Mouse (Mus musculus) hindbrain, embryonic 11.5 days (tissue): ENCODE measurements at regions not wholly inside any gene's neighbourhood (a gene's known extent, or its start where the extent isn't known, plus 50 kb on each side); places are given as distances from the start of the nearest gene placed in this dataset.

ENCODE experiments used
- ATAC-seq: fragments of 200-750 bp; cut with Nextera tagmentation; 2 replicates; pipeline ENCODE4 v1.8.0; 2017; ENCODE audit warnings: mild to moderate bottlenecking, moderate TSS enrichment, moderate library complexity; ENCODE audit not compliant: low FRiP score
- DNase-seq: peaks from one replicate; pipeline ENCODE4 v3.0.0-alpha.2; 2015; ENCODE audit warnings: low spot score
- H3K27ac ChIP-seq: fragments of 300-500 bp; sonication (generic); 2 replicates; pipeline ENCODE4 v1.5.1; 2014; ENCODE audit warnings: mild to moderate bottlenecking, low read depth, low read length
- H3K27me3 ChIP-seq: fragments of 300-500 bp; sonication (generic); 2 replicates; pipeline ENCODE4 v1.6.1; 2014; ENCODE audit warnings: mild to moderate bottlenecking, low read length, moderate library complexity, mixed read lengths; ENCODE audit not compliant: control insufficient read depth, insufficient read depth
- H3K36me3 ChIP-seq: fragments of 300-500 bp; sonication (generic); 2 replicates; pipeline ENCODE4 v1.6.1; 2014; ENCODE audit warnings: mild to moderate bottlenecking, low read length, moderate library complexity, mixed read lengths; ENCODE audit not compliant: control insufficient read depth, insufficient read depth
- H3K4me1 ChIP-seq: fragments of 300-500 bp; sonication (generic); replicated peaks from 2 replicates; pipeline ENCODE4 v1.6.1; 2014; ENCODE audit warnings: low read length, mixed read lengths; ENCODE audit not compliant: control insufficient read depth, insufficient read depth
- H3K4me2 ChIP-seq: fragments of 300-500 bp; sonication (generic); replicated peaks from 2 replicates; pipeline ENCODE4 v1.6.1; 2014; ENCODE audit warnings: mild to moderate bottlenecking, low read depth, low read length
- H3K4me3 ChIP-seq: fragments of 300-500 bp; sonication (generic); 2 replicates; pipeline ENCODE4 v1.5.1; 2014; ENCODE audit warnings: low read depth, low read length
- H3K9ac ChIP-seq: fragments of 300-500 bp; sonication (generic); 2 replicates; pipeline ENCODE4 v1.6.1; 2014; ENCODE audit warnings: low read depth, low read length
- H3K9me3 ChIP-seq: fragments of 300-500 bp; sonication (generic); 2 replicates; pipeline ENCODE4 v1.6.1; 2016; ENCODE audit warnings: low read length; ENCODE audit not compliant: control insufficient read depth
- WGBS: fragments of 180-500 bp; shearing (Covaris S2); extraction: QIAGEN DNeasy Blood & Tissue Kit; methylation state at CpG from one replicate; pipeline ENCODE4 v1.1.7; 2014; 5-methylcytosine and 5-hydroxymethylcytosine counted together

- WGBS, result 72% methylated on average over 5 of the region's 5 CpGs
- DNase-seq, result no peak
- no peak for ATAC-seq
Measured at GRCm38 (mm10) chr2:51234427-51234826, 85.5 kb upstream of the Rnd3 start.

GRCm38 (mm10) chr2:51222851-51223250 is 73.9 kb upstream of the Rnd3 start:
- Histone ChIP-seq H3K4me1 (no peaks in the 10 kb centered on the region), H3K27ac (no peak overlapping the region), H3K9ac (no peak overlapping the region), H3K4me3 (no peak overlapping the region), H3K4me2 (no peak overlapping the region), H3K9me3 (no peaks in the 10 kb centered on the region), H3K27me3 (no peaks in the 10 kb centered on the region), H3K36me3 (no peaks in the 10 kb centered on the region)
- DNase-seq (no peak), ATAC-seq (no peak)
- 49% methylated on average over 1 of the region's 1 CpGs for WGBS

More at GRCm38 (mm10) chr2:51234427-51234826, 85.5 kb upstream of the Rnd3 start:
- H3K27me3 ChIP-seq, result no peaks in the 10 kb centered on the region
- no peak overlapping the region for H3K27ac ChIP-seq
- no peak overlapping the region for H3K4me3 ChIP-seq
- 0 out of 2 replicates have a peak, but pooled peaks cover 2% of the 10 kb centered on the region for H3K4me1 ChIP-seq
- no peaks in the 10 kb centered on the region for H3K36me3 ChIP-seq
- no peak overlapping the region for H3K9ac ChIP-seq
- H3K9me3 ChIP-seq, result no peaks in the 10 kb centered on the region
- H3K4me2 ChIP-seq, result no peak overlapping the region

GRCm38 (mm10) chr2:51219714-51220113 is 70.8 kb upstream of the Rnd3 start:
- no peaks in the 10 kb centered on the region for H3K27me3 ChIP-seq
- H3K9ac ChIP-seq, result no peak overlapping the region
- H3K4me3 ChIP-seq, result no peak overlapping the region
- 72% methylated on average over 6 of the region's 6 CpGs for WGBS
- no peaks in the 10 kb centered on the region for H3K9me3 ChIP-seq
- no peaks in the 10 kb centered on the region for H3K36me3 ChIP-seq
- ATAC-seq, result no peak
- H3K4me2 ChIP-seq, result no peak overlapping the region
- DNase-seq, result peak; percentile 26
- no peaks in the 10 kb centered on the region for H3K4me1 ChIP-seq
- no peak overlapping the region for H3K27ac ChIP-seq

- H3K27ac ChIP-seq, result no peak overlapping the region
- no peak overlapping the region for H3K4me2 ChIP-seq
- no peaks in the 10 kb centered on the region for H3K4me1 ChIP-seq
- no peaks in the 10 kb centered on the region for H3K27me3 ChIP-seq
- 64% methylated on average over 7 of the region's 7 CpGs for WGBS
- no peak for ATAC-seq
- no peaks in the 10 kb centered on the region for H3K9me3 ChIP-seq
- no peak overlapping the region for H3K4me3 ChIP-seq
- no peaks in the 10 kb centered on the region for H3K36me3 ChIP-seq
- no peak overlapping the region for H3K9ac ChIP-seq
- DNase-seq, result no peak
Measured at GRCm38 (mm10) chr2:51207150-51208022, 58.5 kb upstream of the Rnd3 start.

GRCm38 (mm10) chr2:51206332-51206731 is 57.4 kb upstream of the Rnd3 start:
- no peak overlapping the region for H3K9ac ChIP-seq

More at GRCm38 (mm10) chr2:51206332-51206731, 57.4 kb upstream of the Rnd3 start:
- Histone ChIP-seq H3K27ac (no peak overlapping the region), H3K36me3 (no peaks in the 10 kb centered on the region), H3K4me2 (no peak overlapping the region), H3K9me3 (no peaks in the 10 kb centered on the region), H3K4me1 (no peaks in the 10 kb centered on the region), H3K27me3 (no peaks in the 10 kb centered on the region), H3K4me3 (no peak overlapping the region)
- DNase-seq, result no peak
- ATAC-seq, result no peak
- 72% methylated on average over 4 of the region's 4 CpGs for WGBS
